Mouse (Mus musculus): ENCODE measurements around the gene Tcta.
"Not testable (repeated sequence)": the region's sequence is repeated elsewhere in the genome, so short reads cannot be mapped to it uniquely, and the experiment has no call there.

Gene Tcta

DNA sequence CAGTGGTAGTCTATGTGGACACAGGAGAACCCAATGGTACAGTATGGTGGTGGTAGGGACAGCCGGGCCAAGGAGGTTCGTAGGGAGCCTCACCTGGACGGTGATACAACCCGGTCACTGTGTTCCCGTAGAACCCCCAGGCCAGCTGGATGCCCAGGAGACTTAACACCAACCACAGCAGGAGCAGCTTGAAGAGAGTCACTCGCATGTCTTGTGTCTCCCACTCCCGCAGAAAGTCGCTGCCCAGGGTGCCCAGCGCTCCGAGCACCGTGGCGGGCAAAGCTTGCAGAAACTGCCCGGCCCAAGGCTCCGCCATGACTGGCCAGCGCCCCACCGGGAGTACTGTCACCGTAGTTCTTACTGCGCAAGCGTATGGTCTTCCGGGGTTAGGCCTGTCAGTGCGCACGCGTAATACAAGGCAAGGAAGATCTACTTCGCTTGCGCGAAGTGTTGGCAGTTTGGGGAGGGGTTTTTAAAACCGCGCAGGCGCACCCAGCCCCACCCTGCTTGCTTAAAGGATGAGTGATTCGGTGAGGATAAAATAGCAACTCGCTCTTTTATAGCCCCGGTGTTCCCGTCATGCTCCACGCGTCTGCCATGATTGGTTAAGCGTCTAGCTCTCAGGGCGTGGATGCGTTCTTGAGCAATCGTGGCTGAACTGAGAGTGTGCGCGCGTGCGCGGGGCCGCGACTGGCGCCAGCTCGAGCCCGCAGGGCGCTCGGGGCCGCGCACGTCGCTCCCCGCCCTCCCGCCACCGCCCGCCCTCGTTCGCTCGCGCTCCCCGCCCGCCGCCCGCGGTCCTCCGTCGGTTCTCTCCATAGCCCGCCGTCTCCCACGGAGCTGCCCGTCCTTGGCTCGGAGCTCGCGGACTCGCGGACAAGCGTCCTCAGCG, at the start of gene Tcta, which contains the start of gene Rhoa:
Gene Tcta (minus strand): TSS at position 532 of the 892 bp plus-strand sequence.
Gene Rhoa (plus strand): TSS at position 501 of the 892 bp plus-strand sequence.
- peak; percentile 98 for DNase-seq

DNA sequence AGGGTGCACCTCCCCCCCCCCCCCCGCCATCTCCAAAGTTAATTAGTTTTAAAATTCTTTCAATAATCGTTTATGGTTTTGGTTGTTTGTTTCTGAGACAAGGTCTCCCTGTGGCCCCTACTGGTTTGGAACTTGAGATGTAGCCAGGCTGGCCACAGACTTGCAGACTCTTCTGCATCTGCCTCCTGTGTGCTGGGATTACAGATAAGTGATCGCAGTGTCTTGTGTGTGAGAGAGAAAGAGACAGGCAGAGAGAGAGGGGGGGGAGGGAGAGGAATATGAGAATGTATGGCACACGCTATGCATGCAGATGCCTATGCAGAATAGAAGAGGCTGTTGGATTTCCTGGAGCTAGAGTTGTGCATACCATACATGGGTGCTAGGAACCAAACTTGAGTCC, 43.8 kb upstream of the Tcta start:
- no peak for DNase-seq

DNA sequence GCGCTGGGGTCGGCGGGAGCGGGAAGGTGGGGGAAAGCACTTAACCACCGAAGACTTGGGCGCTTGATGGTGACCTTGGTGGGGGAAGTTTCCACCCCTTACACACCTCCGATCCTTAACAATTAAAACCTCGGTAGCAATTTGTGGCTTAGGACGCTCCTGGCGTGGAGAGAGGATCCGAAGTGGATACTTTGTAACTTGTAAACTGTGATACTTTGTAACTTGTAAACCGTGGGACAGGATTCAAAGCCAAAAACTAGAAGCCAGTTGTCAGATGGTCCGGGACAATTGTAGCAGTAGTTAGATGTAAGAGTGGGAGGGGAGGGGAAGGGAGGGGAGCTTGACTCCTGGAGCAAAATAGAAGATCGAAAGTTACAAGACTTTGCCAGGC, 42.3 kb upstream of the Tcta start:
- no peak for DNase-seq

DNA sequence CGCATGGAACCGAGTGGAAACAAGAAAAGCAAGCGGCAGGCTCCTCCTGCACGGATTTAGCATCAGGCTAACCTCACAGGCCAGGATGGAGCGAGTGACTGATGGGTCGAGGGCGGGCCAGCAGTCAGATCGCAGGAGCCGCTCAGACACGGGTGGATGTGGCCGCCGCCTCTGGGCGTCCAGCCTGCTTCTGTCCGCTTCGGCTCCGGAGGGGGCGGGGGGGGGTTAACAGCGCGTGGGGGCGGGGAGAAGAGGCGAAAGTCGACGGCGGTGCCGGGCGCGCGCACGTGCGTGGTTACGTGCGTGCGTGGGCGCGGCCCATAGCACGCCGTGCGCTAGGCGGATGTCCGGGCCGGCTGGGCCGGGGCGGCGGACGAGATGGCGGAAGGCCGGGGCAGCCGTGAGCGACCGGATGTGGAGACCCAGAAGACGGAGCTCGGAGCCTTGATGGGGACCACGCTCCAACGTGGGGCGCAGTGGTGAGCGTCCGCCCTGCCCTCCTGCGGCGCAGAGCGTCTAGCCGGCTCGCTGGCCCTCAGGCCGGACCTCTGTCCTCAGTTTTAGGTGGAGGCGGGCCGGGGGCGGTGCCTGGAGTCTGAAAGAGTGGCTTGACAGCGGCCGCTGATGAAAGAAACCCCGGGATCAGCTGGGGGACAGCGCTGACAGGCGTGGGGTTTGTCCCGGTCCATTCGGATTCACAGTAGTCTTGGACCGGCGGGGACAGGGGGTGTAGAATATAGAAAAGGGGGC, 41.8 kb upstream of the Tcta start, which contains the start of gene Usp4:
Gene Usp4 (plus strand): TSS at position 314 of the 750 bp plus-strand sequence.
- peak; percentile 96 for DNase-seq

DNA sequence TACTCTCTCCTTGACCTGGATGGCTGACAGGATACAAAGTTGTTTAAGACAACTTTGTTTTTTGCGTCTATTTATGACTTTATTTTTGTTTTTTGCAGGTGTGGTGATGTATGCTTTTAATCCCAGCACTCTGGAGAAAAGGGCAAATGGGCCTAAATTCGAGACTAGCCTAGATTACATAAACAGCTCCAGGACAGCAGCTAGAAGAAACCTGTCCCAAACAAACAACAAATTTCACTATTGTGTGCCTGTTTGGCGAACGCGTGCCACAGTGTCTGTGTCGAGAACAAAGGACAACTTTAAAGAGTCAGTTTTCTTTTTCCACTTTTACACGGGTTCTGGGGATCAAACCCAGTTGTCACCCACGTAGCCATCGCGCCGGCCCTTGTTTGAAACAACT, 41.1 kb upstream of the Tcta start:
- no peak for DNase-seq

DNA sequence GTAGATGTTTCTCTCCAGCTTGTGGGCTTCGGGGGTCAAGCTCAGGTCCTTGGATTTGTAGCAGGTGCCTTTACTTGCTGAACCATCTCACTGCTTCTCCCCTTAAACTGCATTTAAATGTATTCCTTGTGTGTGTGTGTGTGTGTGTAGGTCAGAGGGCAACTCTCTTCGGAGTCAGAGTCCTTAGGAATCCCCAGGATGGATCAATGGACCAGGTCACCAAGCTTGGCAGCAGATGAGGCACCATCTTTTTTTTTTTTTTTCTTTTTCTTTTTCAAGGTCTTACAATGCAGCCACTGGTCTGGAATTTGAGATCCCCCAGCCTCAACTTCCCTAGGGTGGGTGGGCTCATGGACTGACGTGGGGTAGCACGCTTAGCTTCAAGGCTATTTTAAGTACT, 38.5 kb upstream of the Tcta start:
- no peak for DNase-seq

DNA sequence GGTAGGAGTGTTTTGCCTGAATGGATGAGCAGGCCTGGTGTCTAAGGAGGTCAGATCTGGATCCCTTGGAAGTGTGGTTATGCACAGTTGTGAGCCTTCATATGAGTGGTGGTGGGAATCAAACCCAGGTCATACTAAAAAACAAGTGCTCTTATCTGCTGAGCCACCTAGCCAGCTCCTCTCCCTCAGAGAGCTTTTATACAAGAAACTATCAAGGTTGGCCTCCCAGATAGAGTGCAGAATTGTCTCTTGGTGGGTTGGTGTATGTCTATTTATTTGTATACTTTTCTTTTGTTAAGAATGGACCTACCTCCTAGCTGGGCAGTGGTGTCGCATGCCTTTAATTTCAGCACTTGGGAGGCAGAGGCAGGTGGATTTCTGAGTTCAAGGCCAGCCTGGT, 37.9 kb upstream of the Tcta start:
- no peak for DNase-seq

DNA sequence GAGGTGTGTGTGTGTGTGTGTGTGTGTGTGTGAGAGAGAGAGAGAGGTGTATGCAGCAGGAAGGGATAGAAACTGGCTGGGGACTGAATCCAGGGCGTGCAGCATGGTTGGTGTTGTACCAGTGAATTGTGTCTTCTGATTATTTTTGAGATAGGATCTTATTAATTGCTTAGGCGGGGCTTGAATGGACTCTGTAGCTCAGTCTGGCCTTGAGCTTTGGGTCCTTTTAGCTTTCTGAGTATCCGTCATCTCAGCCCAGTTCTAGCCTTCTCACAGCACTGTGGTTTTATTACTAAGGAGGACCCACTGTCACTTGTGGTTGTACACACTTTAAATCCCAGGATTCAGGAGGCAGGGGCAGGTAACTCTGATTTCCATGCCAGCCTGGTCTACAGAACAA, 37.4 kb upstream of the Tcta start:
- no peak for DNase-seq

DNA sequence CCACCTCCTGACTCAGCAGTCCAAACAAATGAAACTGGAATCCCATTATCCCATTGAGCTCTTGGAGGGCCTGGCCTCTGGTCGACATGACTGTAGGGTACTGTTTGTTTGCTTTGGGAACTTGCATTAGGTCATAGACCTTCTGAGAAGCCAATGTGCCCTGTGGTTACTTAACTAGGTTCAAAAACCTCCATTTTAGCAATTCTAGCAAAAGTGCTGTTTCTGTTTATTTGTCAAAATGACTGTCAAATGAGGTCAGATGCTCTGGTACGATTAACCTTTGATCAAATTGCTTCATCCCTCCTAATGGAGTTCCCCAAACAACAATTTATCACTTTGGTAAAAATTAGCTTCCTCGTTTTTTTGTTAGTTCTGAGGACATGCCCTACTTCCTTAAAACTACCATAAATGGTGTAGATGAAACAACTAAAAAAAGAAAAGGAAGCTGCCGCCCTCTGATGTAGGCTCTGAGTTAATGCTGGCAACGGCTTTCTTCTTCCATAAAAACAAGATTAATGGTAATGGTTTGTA, 36.4 kb upstream of the Tcta start:
- peak; percentile 38 for DNase-seq

DNA sequence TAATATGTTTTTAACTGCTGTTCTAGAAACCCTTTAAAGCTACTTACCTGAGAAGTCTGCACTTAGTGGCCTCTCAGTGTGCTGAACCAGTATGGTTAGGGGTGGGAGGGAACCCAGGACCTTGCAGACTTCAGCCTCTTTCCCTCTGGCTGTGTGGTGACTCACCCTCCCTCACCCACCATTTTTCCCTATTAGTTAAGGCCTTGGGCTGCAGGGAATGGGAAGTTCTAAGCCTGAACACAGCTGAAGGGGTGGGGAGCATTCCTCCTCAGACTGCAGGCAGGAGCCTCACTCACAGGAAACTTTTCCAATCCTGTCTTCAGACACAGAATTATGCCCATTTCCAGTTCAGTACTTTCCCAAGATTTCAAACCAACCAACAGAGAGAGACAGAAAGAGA, 35.8 kb upstream of the Tcta start:
- DNase-seq = peak; percentile 25

DNA sequence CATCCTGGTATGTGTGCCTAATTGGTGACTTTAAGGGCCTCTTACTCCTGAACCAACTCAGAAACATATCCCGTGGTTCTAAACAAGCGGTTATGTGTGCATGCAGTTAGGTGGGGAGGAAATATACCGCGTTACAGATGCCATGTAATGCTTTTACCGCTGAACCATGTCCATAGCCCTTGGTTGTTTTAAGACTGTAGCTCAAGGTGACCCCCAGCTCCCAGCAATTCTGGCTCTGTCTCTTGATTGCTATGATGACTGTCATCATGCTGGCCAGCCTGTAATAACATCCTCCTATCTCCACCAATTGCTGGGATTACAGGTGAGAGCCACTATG, 35.1 kb upstream of the Tcta start:
- no peak for DNase-seq

DNA sequence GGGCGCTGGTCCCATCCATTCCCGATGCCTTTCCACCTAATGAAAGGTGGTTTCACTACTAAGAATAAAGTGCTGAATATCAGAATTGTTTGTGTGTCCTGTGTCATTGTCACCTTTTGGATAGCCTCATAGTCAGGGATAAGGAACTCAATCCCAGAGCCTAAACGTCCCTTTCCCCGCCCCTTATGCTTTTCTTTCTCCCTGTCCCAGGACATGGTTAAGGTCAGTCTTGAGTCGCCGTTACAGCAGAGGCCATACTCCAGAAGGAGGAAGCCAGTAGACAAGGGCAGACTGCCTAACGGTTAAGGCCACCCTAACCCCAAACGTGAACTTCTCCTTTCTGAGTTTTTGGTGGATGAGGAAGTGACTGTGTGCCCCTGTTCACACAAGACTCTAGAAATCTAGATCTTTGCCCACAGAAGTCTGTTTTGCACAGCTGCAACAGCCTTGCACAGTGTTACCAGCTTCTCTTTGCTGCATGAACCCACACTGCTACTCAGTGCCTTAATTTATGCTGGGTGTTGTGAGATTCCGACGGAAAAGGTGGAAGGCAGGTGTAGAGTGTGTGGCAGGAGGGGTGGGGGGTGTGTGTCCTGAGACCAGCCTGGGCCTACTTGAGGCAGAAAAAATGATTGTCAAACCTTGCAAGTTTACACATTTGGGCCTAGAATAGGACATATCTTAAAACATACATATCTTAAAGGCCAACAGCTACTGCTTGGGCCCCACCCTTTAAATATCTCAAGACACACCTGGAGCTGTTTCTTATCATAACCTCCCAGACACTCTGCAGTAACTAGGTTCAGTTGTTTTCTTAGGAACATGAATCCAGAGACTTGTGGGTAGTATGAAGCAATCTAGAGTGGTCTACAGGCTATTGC, 34.5 kb upstream of the Tcta start:
- peak; percentile 22 for DNase-seq

DNA sequence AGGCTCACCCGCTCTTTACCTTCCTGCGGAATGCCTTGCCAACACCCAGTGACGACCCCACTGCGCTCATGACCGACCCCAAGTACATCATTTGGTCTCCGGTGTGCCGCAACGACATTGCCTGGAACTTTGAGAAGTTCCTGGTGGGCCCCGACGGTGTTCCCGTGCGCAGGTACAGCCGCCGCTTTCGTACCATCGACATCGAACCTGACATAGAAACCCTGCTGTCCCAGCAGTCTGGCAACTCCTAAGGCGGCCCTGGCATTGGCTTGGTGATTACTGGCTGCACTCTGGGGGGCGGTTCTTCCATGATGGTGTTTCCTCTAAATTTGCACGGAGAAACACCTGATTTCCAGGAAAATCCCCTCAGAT, 33.9 kb upstream of the Tcta start:
- peak; percentile 42 for DNase-seq

DNA sequence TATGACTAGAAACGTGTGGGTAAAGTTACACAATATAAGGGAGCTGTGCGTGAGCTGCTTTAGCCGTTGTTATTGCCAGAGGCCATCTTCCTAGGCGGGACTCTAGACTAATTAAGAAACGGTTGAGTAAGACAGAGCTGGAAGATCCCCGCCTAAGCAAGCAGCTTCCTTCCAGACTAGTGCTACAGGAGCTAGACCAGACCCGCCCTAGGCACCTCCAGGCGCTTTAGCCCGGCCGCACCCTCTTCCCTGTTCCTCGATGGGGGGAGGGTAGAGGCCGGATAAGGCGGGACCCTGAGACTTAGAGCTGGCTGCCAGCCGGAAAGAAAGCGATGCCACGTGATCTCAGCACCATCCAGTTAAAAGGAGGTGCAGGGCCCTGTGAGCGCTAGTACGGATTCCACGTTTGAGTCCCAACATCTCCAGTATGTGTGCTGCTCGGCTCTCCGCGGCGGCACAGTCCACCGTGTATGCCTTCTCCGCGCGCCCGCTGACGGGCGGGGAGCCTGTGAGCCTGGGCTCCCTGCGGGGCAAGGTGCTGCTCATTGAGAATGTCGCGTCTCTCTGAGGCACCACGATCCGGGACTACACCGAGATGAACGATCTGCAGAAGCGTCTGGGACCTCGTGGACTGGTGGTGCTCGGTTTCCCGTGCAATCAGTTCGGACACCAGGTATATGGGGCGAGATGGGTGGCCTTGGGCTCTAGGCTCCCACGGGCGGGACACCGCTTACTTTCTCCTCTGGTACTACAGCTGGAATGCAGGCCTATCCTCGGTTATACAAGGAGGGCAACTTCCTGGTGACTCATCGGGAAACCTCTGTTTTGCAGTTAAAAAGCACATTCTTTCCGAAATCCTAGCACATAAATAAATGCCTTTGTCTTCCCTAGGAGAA, 33.2 kb upstream of the Tcta start, which contains the start of gene Gpx1:
Gene Gpx1 (plus strand): TSS at position 18 of the 896 bp plus-strand sequence.
- peak; percentile 96 for DNase-seq

DNA sequence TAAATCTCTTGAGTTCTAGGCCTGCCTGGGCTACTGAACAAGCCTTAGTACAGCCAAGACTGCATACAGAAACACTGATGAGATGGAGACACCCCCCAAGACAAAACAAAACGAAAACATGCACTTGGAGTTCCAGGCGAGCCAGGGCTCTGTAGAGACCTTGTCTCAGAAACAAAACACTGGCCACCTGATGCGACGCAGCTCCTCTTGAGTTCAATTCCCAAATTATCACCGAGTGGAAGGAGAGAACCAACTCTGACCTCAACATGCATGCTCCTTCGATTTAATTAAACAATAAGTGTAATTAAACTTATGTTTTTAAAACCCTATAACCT, 32.6 kb upstream of the Tcta start:
- peak; percentile 24 for DNase-seq

DNA sequence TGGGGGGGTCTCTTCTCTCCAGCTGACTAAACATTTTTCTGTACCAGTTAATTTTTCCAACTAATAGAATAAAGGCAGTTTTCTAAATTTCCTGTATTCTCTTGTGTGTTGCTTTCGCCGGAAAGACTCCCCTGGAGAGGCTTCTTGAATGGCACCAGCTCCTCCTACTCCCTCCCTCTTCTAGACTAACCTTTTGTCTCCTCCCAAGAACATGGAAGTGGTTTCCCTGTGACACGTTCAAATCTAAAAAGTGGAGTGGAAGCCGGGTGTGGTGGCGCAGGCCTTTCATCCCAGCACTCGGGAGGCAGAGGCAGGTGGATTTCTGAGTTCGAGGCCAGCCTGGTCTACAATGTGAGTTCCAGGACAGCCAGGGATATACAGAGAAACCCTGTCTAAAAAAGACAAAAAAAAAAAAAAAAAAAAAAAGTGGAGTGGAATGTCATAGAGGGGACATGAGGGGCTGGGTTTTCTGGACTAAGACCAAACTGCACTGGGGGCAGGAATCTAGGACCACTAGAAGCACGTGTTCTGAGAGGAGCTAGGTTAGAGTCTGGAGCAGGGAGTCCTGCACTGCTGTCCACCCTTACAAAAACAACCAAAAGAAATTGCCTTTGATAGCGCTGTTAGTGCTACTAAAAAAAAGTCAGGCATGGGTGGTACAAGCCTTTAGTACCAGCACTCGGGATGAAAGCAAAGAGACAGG, 32.0 kb upstream of the Tcta start:
- DNase-seq = no peak

DNA sequence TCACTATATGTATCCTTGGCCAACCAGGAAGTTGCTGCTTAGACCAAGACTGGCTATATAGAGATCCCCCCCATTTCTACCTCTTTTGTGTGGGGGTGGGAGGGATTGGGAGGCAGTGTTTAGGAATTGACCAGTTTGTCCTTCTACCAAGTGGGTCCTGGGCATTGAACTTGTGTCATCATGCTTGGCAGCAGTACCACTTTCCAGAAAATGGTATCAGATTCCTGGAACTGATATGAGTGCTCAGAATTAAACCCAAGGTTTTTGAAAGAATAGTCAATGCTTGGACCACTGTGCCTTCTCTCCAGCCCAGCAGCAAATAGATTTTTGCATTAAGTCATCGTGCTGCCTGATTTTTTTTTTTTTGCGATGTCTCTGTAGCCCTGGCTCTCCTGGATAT, 19.9 kb upstream of the Tcta start:
- no peak for DNase-seq

DNA sequence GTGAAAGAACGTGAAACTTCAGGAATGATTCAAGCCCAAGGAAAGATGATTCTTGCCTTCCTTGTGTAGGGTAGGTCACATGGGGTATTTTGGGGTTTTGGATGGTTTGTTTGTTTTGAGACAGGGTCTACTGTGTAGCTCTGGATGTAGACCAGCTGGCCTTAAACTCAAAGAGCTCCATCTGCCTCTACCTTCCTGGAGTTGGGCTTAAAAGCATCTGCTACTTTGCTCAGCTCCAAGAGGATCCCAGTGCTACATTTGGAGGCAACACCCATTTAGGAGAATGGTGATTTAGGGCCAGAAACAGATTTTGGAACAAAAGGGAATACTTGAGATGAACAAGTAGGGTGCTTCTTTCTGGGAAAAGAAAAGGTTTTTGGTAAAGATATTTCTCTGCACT, 18.8 kb upstream of the Tcta start:
- no peak for DNase-seq

DNA sequence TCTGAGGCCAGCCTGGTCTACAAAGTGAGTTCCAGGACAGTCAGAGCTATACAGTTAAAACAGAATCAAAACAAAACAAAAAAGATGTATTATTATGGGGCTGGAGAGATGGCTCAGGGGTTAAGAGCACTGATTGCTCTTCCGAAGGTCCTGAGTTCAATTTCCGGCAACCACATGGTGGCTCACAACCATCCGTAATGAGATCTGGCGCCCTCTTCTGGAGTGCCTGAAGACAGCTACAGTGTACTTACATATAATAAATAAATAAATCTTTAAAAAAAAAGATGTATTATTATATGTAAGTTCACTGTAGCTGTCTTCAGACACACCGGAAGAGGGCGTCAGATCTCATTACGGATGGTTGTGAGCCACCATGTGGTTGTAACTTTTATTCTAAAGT, 16.1 kb upstream of the Tcta start:
- not testable (repeated sequence) for DNase-seq

DNA sequence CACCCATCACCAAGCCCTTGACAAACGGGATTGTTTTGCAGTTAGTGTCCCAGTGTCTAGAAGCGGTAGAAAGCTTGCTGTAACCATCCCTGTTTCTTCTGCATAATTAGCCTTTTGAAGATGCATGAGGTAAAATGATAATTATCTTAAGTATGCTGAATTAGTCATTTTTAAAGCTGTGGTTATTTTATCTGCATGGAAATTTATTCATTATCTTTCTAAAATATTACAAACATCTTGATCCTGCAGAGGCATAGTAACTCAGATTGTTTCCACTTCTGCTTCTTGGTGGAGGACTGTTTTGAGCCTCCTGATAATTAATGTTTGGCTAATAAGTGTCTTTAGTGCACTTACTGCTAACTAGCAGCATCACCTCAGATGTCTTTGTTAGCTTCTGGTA, 12.5 kb upstream of the Tcta start:
- no peak for DNase-seq

DNA sequence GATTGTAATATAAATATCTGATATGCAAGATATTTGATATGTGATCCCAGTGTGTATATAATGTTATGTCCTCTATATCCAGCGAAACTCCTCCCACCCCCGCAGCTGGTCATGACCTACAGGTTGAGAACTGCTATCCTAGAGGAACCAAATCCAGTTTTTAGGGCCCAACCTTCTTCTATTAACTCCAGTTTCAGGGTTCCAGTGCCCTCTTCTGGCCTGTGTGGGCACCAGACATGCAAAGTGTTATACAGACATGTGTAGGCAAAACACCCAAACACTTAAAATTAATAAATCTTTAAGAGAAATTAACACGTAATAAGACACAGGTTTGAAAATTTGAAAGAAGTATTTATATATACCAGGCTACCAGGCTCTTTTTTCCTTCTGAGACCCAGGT, 11.6 kb upstream of the Tcta start:
- DNase-seq = peak; percentile 27

Data from kidney, postnatal 10 days (tissue).